Mouse (Mus musculus) limb, embryonic 14.5 days (tissue): Measurements from ENCODE around the gene Ak9. TPM values are rescaled to one million over a fixed set of nuclear protein-coding genes. Genes with fewer than 3 reads are reported as not detected.
A peak's percentile ranks its signal among the peaks of the same experiment; 100 is the strongest.

ENCODE experiments used
- ATAC-seq: fragments of 200-750 bp; cut with Nextera tagmentation; 2 replicates; pipeline ENCODE4 v1.8.0; 2017; ENCODE audit warnings: low read depth, moderate number of reproducible peaks, moderate TSS enrichment; ENCODE audit not compliant: low FRiP score
- DNase-seq: peaks from one replicate; pipeline ENCODE4 v3.0.0-alpha.2; 2015; ENCODE audit warnings: low spot score
- H3K27ac ChIP-seq: fragments of 300-500 bp; sonication (generic); replicated peaks from 2 replicates; pipeline ENCODE4 v1.5.1; 2014; ENCODE audit warnings: low read depth, mild to moderate bottlenecking, low read length, moderate library complexity, mixed read lengths
- H3K27me3 ChIP-seq: fragments of 300-500 bp; sonication (generic); 2 replicates; pipeline ENCODE4 v1.6.1; 2014; ENCODE audit warnings: low read length, mixed read lengths; ENCODE audit not compliant: control insufficient read depth, insufficient read depth
- H3K36me3 ChIP-seq: fragments of 300-500 bp; sonication (generic); 2 replicates; pipeline ENCODE4 v1.6.1; 2014; ENCODE audit warnings: mild to moderate bottlenecking, low read length, moderate library complexity, mixed read lengths; ENCODE audit not compliant: control insufficient read depth, insufficient read depth
- H3K4me1 ChIP-seq: fragments of 300-500 bp; sonication (generic); 2 replicates; pipeline ENCODE4 v1.6.1; 2014; ENCODE audit warnings: antibody characterized with exemption, low read length, mixed read lengths; ENCODE audit not compliant: control insufficient read depth, insufficient read depth
- H3K4me2 ChIP-seq: fragments of 300-500 bp; sonication (generic); replicated peaks from 2 replicates; pipeline ENCODE4 v1.6.1; 2014; ENCODE audit warnings: low read depth, mild to moderate bottlenecking, low read length, moderate library complexity; ENCODE audit not compliant: severe bottlenecking
- H3K4me3 ChIP-seq: fragments of 300-500 bp; sonication (generic); replicated peaks from 2 replicates; pipeline ENCODE4 v1.5.1; 2014; ENCODE audit warnings: low read length
- H3K9ac ChIP-seq: fragments of 300-500 bp; sonication (generic); 2 replicates; pipeline ENCODE4 v1.6.1; 2014; ENCODE audit warnings: mild to moderate bottlenecking, low read depth, low read length, moderate library complexity; ENCODE audit not compliant: severe bottlenecking
- H3K9me3 ChIP-seq: fragments of 300-500 bp; sonication (generic); 2 replicates; pipeline ENCODE4 v1.6.1; 2016; ENCODE audit warnings: low read length; ENCODE audit not compliant: control insufficient read depth
- POLR2A ChIP-seq: fragments of 200-500 bp; IDR thresholded peaks from 2 replicates; pipeline ENCODE4 v1.8.0; 2012; ENCODE audit warnings: inconsistent platforms, mild to moderate bottlenecking, moderate library complexity, borderline replicate concordance; ENCODE audit not compliant: insufficient read depth, insufficient read length; ENCODE audit errors: extremely low read depth
- WGBS: fragments of 180-500 bp; shearing (Covaris S2); extraction: QIAGEN DNeasy Blood & Tissue Kit; methylation state at CpG from one replicate; pipeline ENCODE4 v1.1.7; 2014; 5-methylcytosine and 5-hydroxymethylcytosine counted together
- polyA plus RNA-seq, 2 experiments: library from polyadenylated mRNA; depleted of rRNA in 1 of 2; stranded (reverse) in 1 of 2; unstranded in 1 of 2; fragments of >200 nt; fragmentation: Nextera tagmentation in 1 of 2; extraction: Ambion mirVana in 1 of 2; gene quantifications; 2 replicates each; pipeline versions ENCODE4 v1.2.1 to v1.2.3; 2012 to 2014

The Ak9 gene
- polyA plus RNA-seq, 2 experiments, result 0.01 TPM; not detected in 1

GRCm38 (mm10) chr10:41295145-41295544 is 8.6 kb upstream of the Ak9 start:
- 48% methylated on average over 7 of the region's 7 CpGs for WGBS
- H3K27me3 ChIP-seq, result no peaks in the 10 kb centered on the region
- ATAC-seq (no peak), DNase-seq (peak; percentile 2)
- H3K4me2 ChIP-seq, result no peak overlapping the region
- no peak overlapping the region for H3K9ac ChIP-seq
- no peak overlapping the region for H3K27ac ChIP-seq
- no peaks in the 10 kb centered on the region for H3K9me3 ChIP-seq
- no peak overlapping the region for H3K4me3 ChIP-seq
- TF ChIP-seq POLR2A, result no peak
- no peaks in the 10 kb centered on the region for H3K36me3 ChIP-seq
- H3K4me1 ChIP-seq, result peaks cover 16% of the 10 kb centered on the region

GRCm38 (mm10) chr10:41300161-41300560 is 3.6 kb upstream of the Ak9 start:
- no peak for TF ChIP-seq POLR2A
- no peaks in the 10 kb centered on the region for H3K36me3 ChIP-seq
- 0 out of 2 replicates have a peak, but pooled peaks cover 5% of the 10 kb centered on the region for H3K4me1 ChIP-seq
- no peak for ATAC-seq
- H3K27me3 ChIP-seq, result no peaks in the 10 kb centered on the region
- no peak overlapping the region for H3K9ac ChIP-seq
- no peak overlapping the region for H3K4me2 ChIP-seq
- no peak overlapping the region for H3K4me3 ChIP-seq
- H3K9me3 ChIP-seq, result no peaks in the 10 kb centered on the region
- no peak for DNase-seq
- no peak overlapping the region for H3K27ac ChIP-seq
- 64% methylated on average over 1 of the region's 1 CpGs for whole genome bisulfite sequencing

GRCm38 (mm10) chr10:41302689-41303431 is 920 bp upstream of the Ak9 start, which contains the start of gene Fig4:
Gene Fig4 (minus strand): TSS chr10:41303260.
- peak; percentile 94 for ATAC-seq
- H3K4me2 ChIP-seq, result peak within 1 kb of the TSS; percentile 75
- 0 out of 2 replicates have a peak, but pooled peaks cover 5% of the 10 kb centered on the region for H3K4me1 ChIP-seq
- no peak for TF ChIP-seq POLR2A
- H3K36me3 ChIP-seq, result no peaks in the 10 kb centered on the region
- H3K27me3 ChIP-seq, result no peaks in the 10 kb centered on the region
- WGBS, result under 1% methylated on average over 37 of the region's 38 CpGs
- peak within 1 kb of the TSS; percentile 71 for H3K9ac ChIP-seq
- H3K27ac ChIP-seq, result 0 out of 2 replicates have a peak within 1 kb of the TSS, but pooled peaks have one; percentile 21
- DNase-seq, result peak; percentile 92
- H3K9me3 ChIP-seq, result no peaks in the 10 kb centered on the region
- peak within 1 kb of the TSS; percentile 92 for H3K4me3 ChIP-seq

GRCm38 (mm10) chr10:41304961-41305455 is 1.2 kb downstream of the Ak9 start:
- Histone ChIP-seq H3K9me3 (no peaks in the 10 kb centered on the region), H3K4me2 (no peak overlapping the region), H3K4me1 (0 out of 2 replicates have a peak, but pooled peaks cover 5% of the 10 kb centered on the region), H3K9ac (no peak overlapping the region), H3K27me3 (no peaks in the 10 kb centered on the region), H3K27ac (no peak overlapping the region), H3K4me3 (no peak overlapping the region), H3K36me3 (no peaks in the 10 kb centered on the region)
- DNase-seq (no peak), ATAC-seq (no peak)
- no peak for TF ChIP-seq POLR2A
- 72% methylated on average over 9 of the region's 9 CpGs for WGBS

GRCm38 (mm10) chr10:41308205-41308604 is 4.4 kb downstream of the Ak9 start:
- 67% methylated on average over 4 of the region's 4 CpGs for WGBS
- H3K4me2 ChIP-seq, result no peak overlapping the region
- DNase-seq (no peak), ATAC-seq (no peak)
- no peaks in the 10 kb centered on the region for H3K4me1 ChIP-seq
- no peaks in the 10 kb centered on the region for H3K9me3 ChIP-seq
- H3K4me3 ChIP-seq, result no peak overlapping the region
- no peak overlapping the region for H3K9ac ChIP-seq
- TF ChIP-seq POLR2A, result no peak
- H3K36me3 ChIP-seq, result no peaks in the 10 kb centered on the region
- H3K27me3 ChIP-seq, result no peaks in the 10 kb centered on the region
- no peak overlapping the region for H3K27ac ChIP-seq
